In the genomic region with DNA sequence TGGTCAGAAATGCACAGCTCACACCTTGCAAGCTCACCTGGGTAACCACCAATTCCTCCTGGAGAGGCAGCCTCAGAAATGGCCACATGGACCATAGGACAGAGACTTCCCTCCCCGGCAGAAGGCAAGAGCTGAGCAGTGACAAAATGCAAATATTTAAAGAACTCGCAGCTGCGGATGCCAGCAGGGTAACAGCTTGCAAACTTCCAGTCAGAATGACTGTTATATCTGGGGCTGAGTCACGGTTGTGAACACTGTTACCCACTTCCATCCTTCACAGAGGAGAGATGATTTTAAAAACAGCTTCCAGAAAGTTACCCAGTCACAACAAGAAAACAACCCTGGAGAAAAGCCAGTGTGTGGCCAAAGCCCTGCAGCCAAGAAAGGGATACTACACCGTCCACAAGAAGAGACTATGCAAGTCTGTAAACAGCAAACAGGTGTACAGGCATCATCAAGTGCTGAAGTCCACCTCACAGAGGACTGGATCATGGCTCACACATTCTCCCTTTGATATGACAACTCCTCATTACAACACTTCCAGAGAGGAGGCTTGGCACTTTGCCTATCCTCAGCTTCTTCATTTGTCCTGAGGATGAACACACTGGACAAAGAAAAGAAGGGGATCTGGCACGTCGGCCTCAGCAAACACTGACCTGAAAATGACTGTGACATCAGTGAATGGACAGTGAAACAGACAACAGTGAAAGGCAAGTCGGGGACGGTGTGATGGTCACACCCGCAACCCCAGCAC, we compare ENCODE assay signal across 8 mouse cellular contexts. TPM values are rescaled to one million over a fixed set of nuclear protein-coding genes. Genes with fewer than 3 reads are reported as not detected.
DNase-seq lines count a peak whose midpoint lies in the region; ATAC-seq and TF ChIP-seq lines count a peak whose summit lies in the region.
"Had no signal": no experiment of that assay in that cellular context is flagged by ENCODE, and none has a peak within 500 bp of the region (broad histone marks: within the 10 kb centered on the region; RNA-seq: fewer than 3 reads in every experiment).

No protein-coding gene starts in this region.

- TF ChIP-seq POLR2A in limb, embryonic 14.5 days (IDR thresholded peaks at IDR 0.05; ENCODE audit: borderline replicate concordance, extremely low read depth, insufficient read depth, insufficient read length): no peak

- no peaks in the 10 kb centered on the region for H3K36me3 ChIP-seq in lung, postnatal 0 days (ENCODE audit: insufficient read depth, low read length)
- H3K36me3 ChIP-seq in heart, embryonic 15.5 days: no peaks in the 10 kb centered on the region
- no peaks in the 10 kb centered on the region for H3K36me3 ChIP-seq in limb, embryonic 14.5 days (ENCODE audit: control insufficient read depth, insufficient read depth, low read length)
- H3K36me3 ChIP-seq in stomach, postnatal 0 days (ENCODE audit: control insufficient read depth, insufficient read depth, low read length): no peaks in the 10 kb centered on the region
- no peaks in the 10 kb centered on the region for H3K36me3 ChIP-seq in hindbrain, embryonic 11.5 days (ENCODE audit: control insufficient read depth, insufficient read depth, low read length)

- WGBS in lung, postnatal 0 days: 16% methylated on average over 10 of the region's 10 CpGs
- whole genome bisulfite sequencing in heart, embryonic 15.5 days: 30% methylated on average over 10 of the region's 10 CpGs
- WGBS in limb, embryonic 14.5 days: 58% methylated on average over 10 of the region's 10 CpGs
- 26% methylated on average over 10 of the region's 10 CpGs for WGBS in stomach, postnatal 0 days
- 60% methylated on average over 10 of the region's 10 CpGs for WGBS in hindbrain, embryonic 11.5 days

- H3K4me1 ChIP-seq in lung, postnatal 0 days (ENCODE audit: insufficient read depth, low read depth, low read length): peaks cover 41% of the 10 kb centered on the region; the same call in 1 of the 2 replicates
- peaks cover 71% of the 10 kb centered on the region for H3K4me1 ChIP-seq in heart, embryonic 15.5 days (replicated peaks)
- H3K4me1 ChIP-seq in limb, embryonic 14.5 days (ENCODE audit: control insufficient read depth, insufficient read depth, low read length): peaks cover 23% of the 10 kb centered on the region
- H3K4me1 ChIP-seq in stomach, postnatal 0 days (replicated peaks; ENCODE audit: control insufficient read depth, insufficient read depth): peaks cover 18% of the 10 kb centered on the region
- no peaks in the 10 kb centered on the region for H3K4me1 ChIP-seq in hindbrain, embryonic 11.5 days (replicated peaks; ENCODE audit: control insufficient read depth, insufficient read depth, low read length)

- H3K9ac ChIP-seq in lung, postnatal 0 days (replicated peaks; ENCODE audit: low read depth): no peak overlapping the region
- H3K9ac ChIP-seq in heart, embryonic 15.5 days: no peak overlapping the region
- H3K9ac ChIP-seq in limb, embryonic 14.5 days (ENCODE audit: low read depth, low read length, severe bottlenecking): no peak overlapping the region
- H3K9ac ChIP-seq in stomach, postnatal 0 days (ENCODE audit: low read length): no peak overlapping the region
- H3K9ac ChIP-seq in hindbrain, embryonic 11.5 days (ENCODE audit: low read depth, low read length): no peak overlapping the region

- H3K27me3 ChIP-seq in lung, postnatal 0 days (replicated peaks; ENCODE audit: insufficient read depth, low read length): no peaks in the 10 kb centered on the region
- H3K27me3 ChIP-seq in heart, embryonic 15.5 days: no peaks in the 10 kb centered on the region
- H3K27me3 ChIP-seq in limb, embryonic 14.5 days (ENCODE audit: control insufficient read depth, insufficient read depth, low read length): no peaks in the 10 kb centered on the region
- H3K27me3 ChIP-seq in stomach, postnatal 0 days (ENCODE audit: control insufficient read depth, insufficient read depth, low read length): no peaks in the 10 kb centered on the region
- H3K27me3 ChIP-seq in hindbrain, embryonic 11.5 days (ENCODE audit: control insufficient read depth, insufficient read depth, low read length): no peaks in the 10 kb centered on the region

- no peak overlapping the region for H3K4me2 ChIP-seq in lung, postnatal 0 days (replicated peaks; ENCODE audit: low read depth, low read length)
- peak overlapping the region; percentile 9; the same call in 1 of the 2 replicates for H3K4me2 ChIP-seq in heart, embryonic 15.5 days
- H3K4me2 ChIP-seq in limb, embryonic 14.5 days (replicated peaks; ENCODE audit: low read depth, low read length, severe bottlenecking): no peak overlapping the region
- H3K4me2 ChIP-seq in stomach, postnatal 0 days (replicated peaks; ENCODE audit: low read depth): no peak overlapping the region
- no peak overlapping the region for H3K4me2 ChIP-seq in hindbrain, embryonic 11.5 days (replicated peaks; ENCODE audit: low read depth, low read length)

- peak overlapping the region; percentile 58 for H3K27ac ChIP-seq in lung, postnatal 0 days (ENCODE audit: low read length)
- peak overlapping the region; percentile 83 for H3K27ac ChIP-seq in heart, embryonic 15.5 days
- no peak overlapping the region for H3K27ac ChIP-seq in limb, embryonic 14.5 days (replicated peaks; ENCODE audit: low read depth, low read length)
- H3K27ac ChIP-seq in stomach, postnatal 0 days (replicated peaks): no peak overlapping the region
- no peak overlapping the region for H3K27ac ChIP-seq in hindbrain, embryonic 11.5 days (ENCODE audit: low read depth, low read length)

- no peak overlapping the region for H3K4me3 ChIP-seq in lung, postnatal 0 days (ENCODE audit: low read depth, low read length)
- no peak overlapping the region for H3K4me3 ChIP-seq in heart, embryonic 15.5 days
- no peak overlapping the region for H3K4me3 ChIP-seq in limb, embryonic 14.5 days (replicated peaks; ENCODE audit: low read length)
- H3K4me3 ChIP-seq in stomach, postnatal 0 days (ENCODE audit: low read depth, low read length): no peak overlapping the region
- H3K4me3 ChIP-seq in hindbrain, embryonic 11.5 days (ENCODE audit: low read depth, low read length): no peak overlapping the region

- no peaks in the 10 kb centered on the region for H3K9me3 ChIP-seq in lung, postnatal 0 days (ENCODE audit: low read length)
- H3K9me3 ChIP-seq in heart, embryonic 15.5 days (replicated peaks): no peaks in the 10 kb centered on the region
- H3K9me3 ChIP-seq in limb, embryonic 14.5 days (ENCODE audit: control insufficient read depth, low read length): no peaks in the 10 kb centered on the region
- H3K9me3 ChIP-seq in stomach, postnatal 0 days (ENCODE audit: control insufficient read depth, low read length): no peaks in the 10 kb centered on the region
- no peaks in the 10 kb centered on the region for H3K9me3 ChIP-seq in hindbrain, embryonic 11.5 days (ENCODE audit: control insufficient read depth, low read length)

- no peak for TF ChIP-seq CTCF in lung, postnatal 0 days (IDR thresholded peaks at IDR 0.05)
- TF ChIP-seq CTCF in stomach, postnatal 0 days (IDR thresholded peaks at IDR 0.05; ENCODE audit: low read depth): no peak

- peak; percentile 25; the same call in 1 of the 2 replicates for ATAC-seq in lung, postnatal 0 days
- ATAC-seq in heart, embryonic 15.5 days (replicated peaks; ENCODE audit: insufficient number of reproducible peaks, insufficient read depth, low FRiP score, low read depth): no peak
- no peak for ATAC-seq in limb, embryonic 14.5 days (ENCODE audit: low FRiP score, low read depth)
- ATAC-seq in stomach, postnatal 0 days (ENCODE audit: low FRiP score, low TSS enrichment): peak; percentile 48
- ATAC-seq in hindbrain, embryonic 11.5 days (ENCODE audit: low FRiP score): no peak

- DNase-seq in lung, postnatal 0 days (ENCODE audit: low spot score): peak; percentile 72
- DNase-seq in lung, postnatal 14 days: no peak
- peak; percentile 26 for DNase-seq in limb, embryonic 14.5 days (ENCODE audit: low spot score)
- DNase-seq in stomach, postnatal 0 days (ENCODE audit: low spot score): peak; percentile 53
- no peak for DNase-seq in MN1 (ENCODE audit: low spot score)
- no peak for DNase-seq in hindbrain, embryonic 11.5 days (ENCODE audit: low spot score)
- DNase-seq: adrenal gland, postnatal 14 days had no signal

- TF ChIP-seq EP300 in lung, postnatal 0 days (IDR thresholded peaks at IDR 0.05): peak; percentile 32; the same call in 1 of the 2 replicates
- TF ChIP-seq EP300 in stomach, postnatal 0 days (optimal IDR thresholded peaks at IDR 0.05): no peak

RNA-seq across cellular contexts. Expression of gene Pacsin2, which starts 16.4 kb away (rescaled TPM):
- polyA plus RNA-seq in lung, postnatal 0 days (2015; fragmentation: Nextera tagmentation; extraction: Ambion mirVana): 46.7 and 51.7 TPM in 2 replicates
- polyA plus RNA-seq in heart, embryonic 15.5 days (2015; fragmentation: Nextera tagmentation; extraction: Ambion mirVana): 59.3 and 75.3 TPM in 2 replicates
- polyA plus RNA-seq in limb, embryonic 14.5 days (2012; rRNA removed): 51.7 and 58.4 TPM in 2 replicates
- polyA plus RNA-seq in limb, embryonic 14.5 days (2014; fragmentation: Nextera tagmentation; extraction: Ambion mirVana): 41.6 and 43.3 TPM in 2 replicates
- polyA plus RNA-seq in stomach, postnatal 0 days (2015; fragmentation: Nextera tagmentation; extraction: Ambion mirVana): 42.5 and 46.6 TPM in 2 replicates
- 40.9 and 43.2 TPM in 2 replicates for polyA plus RNA-seq in hindbrain, embryonic 11.5 days (2014; fragmentation: Nextera tagmentation; extraction: Ambion mirVana)

Comparison
In these comparisons a context has a peak if more than half of its experiments do, and no peak if none do; other contexts are left out.
1. DNase-seq: peak in lung, postnatal 0 days (single experiment), limb, embryonic 14.5 days (single experiment) and stomach, postnatal 0 days (single experiment); none in lung, postnatal 14 days (single experiment), MN1 (single experiment) and hindbrain, embryonic 11.5 days (single experiment).
2. ATAC-seq: peak in lung, postnatal 0 days (single experiment) and stomach, postnatal 0 days (single experiment); none in heart, embryonic 15.5 days (single experiment), limb, embryonic 14.5 days (single experiment) and hindbrain, embryonic 11.5 days (single experiment).
3. H3K27ac ChIP-seq: peak in lung, postnatal 0 days (single experiment) and heart, embryonic 15.5 days (single experiment); none in limb, embryonic 14.5 days (single experiment), stomach, postnatal 0 days (single experiment) and hindbrain, embryonic 11.5 days (single experiment).